Mouse (Mus musculus): ENCODE measurements around the gene Mpdu1. TPM values are rescaled to one million over a fixed set of nuclear protein-coding genes. Genes with fewer than 3 reads are reported as not detected.

The Mpdu1 gene
- polyA plus RNA-seq, 1 experiment from 2014 or later: 25.9 TPM

DNA sequence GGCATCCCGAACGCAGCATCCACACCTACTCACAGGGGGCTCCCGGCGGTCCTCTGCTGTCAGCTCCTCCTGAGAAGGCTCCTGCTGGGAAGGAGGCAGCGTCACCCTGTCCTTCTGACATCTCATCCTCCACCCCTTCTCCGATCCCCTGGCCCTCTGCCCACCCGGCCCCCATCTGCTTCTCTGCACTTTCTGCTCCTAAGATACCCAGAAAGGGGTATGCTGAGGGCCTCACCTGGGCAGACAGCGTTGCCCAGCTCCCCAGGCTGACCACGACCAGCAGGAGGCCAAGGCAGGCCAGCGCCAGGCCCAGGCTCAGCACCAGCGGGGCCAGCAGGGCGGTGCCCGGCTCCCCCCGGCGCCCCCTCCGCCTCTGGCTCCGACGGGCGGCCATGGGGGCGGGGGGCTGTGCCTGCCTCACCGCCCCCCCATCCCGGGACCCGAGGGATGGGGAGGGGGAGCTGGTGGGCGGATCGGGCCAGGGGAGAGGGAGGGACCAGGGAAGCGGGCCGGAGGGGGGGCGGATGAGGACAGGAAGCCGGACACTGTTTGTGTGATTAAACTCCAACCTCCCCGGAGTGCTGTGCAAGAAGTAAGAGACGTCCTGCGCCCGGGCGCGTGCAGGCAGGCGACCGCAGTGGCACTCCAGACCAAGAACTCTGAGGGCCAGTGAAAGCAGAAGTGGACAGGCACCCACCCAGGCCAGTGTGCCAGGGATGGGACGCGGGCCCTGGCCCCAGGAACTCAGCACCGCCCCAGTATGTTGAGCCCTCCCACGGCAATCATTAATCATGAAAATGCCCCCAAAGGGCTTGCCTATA lies 33.1 kb upstream of the Mpdu1 start, which contains the start of the genes Tnfsf12 and Tnfsfm13:
TSS of gene Tnfsf12 (minus strand) at position 489 of the 821 bp plus-strand sequence.
TSS of gene Tnfsfm13 (minus strand) at position 738 of the 821 bp plus-strand sequence.
- ATAC-seq (replicated peaks; ENCODE audit: insufficient number of reproducible peaks, low FRiP score, low TSS enrichment, low read depth): peak; percentile 74
- H3K4me1 ChIP-seq (ENCODE audit: control insufficient read depth, insufficient read depth, low read length): peaks cover 3% of the 10 kb centered on the region; the same call in 1 of the 2 replicates
- peak within 1 kb of the TSS; percentile 50 for H3K4me3 ChIP-seq (ENCODE audit: low read depth, low read length)
- H3K4me2 ChIP-seq (ENCODE audit: low read depth, low read length): peak within 1 kb of the TSS; percentile 96
- H3K9me3 ChIP-seq (replicated peaks; ENCODE audit: control insufficient read depth, low read length): no peaks in the 10 kb centered on the region
- H3K27ac ChIP-seq (replicated peaks; ENCODE audit: low read depth, low read length): 0 out of 2 replicates have a peak within 1 kb of the TSS, but pooled peaks have one; percentile 9
- H3K9ac ChIP-seq (replicated peaks; ENCODE audit: low read length): peak within 1 kb of the TSS; percentile 84
- no peaks in the 10 kb centered on the region for H3K27me3 ChIP-seq (ENCODE audit: control insufficient read depth, insufficient read depth, low read length)
- DNase-seq (ENCODE audit: low spot score): peak; percentile 65
- no peaks in the 10 kb centered on the region for H3K36me3 ChIP-seq (replicated peaks; ENCODE audit: control insufficient read depth, insufficient read depth, low read depth, low read length)
- WGBS: 1% methylated on average over 41 of the region's 41 CpGs

DNA sequence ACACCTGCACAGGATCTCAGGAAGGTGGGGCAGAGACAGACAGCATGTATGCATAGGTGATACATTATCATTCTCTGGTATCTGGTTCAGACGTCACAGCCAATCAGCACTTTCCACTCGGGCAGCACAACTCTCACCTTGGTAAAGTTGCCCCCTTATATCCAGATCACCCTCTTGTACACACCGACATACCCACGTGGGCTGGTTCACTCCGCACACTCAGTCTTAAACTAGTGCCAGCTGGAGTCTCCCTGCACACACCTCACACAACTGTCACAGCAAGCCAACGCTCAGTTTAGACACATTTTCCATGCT lies 32.6 kb upstream of the Mpdu1 start:
- Histone ChIP-seq H3K4me2 (ENCODE audit: low read depth, low read length) (peak overlapping the region; percentile 96; the same call in 1 of the 2 replicates), H3K27me3 (ENCODE audit: control insufficient read depth, insufficient read depth, low read length) (no peaks in the 10 kb centered on the region), H3K9me3 (replicated peaks; ENCODE audit: control insufficient read depth, low read length) (no peaks in the 10 kb centered on the region), H3K9ac (replicated peaks; ENCODE audit: low read length) (no peak overlapping the region; the same call in 1 of the 2 replicates), H3K4me3 (ENCODE audit: low read depth, low read length) (peak overlapping the region; percentile 50), H3K36me3 (replicated peaks; ENCODE audit: control insufficient read depth, insufficient read depth, low read depth, low read length) (no peaks in the 10 kb centered on the region), H3K27ac (replicated peaks; ENCODE audit: low read depth, low read length) (no peak overlapping the region), H3K4me1 (ENCODE audit: control insufficient read depth, insufficient read depth, low read length) (peaks cover 3% of the 10 kb centered on the region; the same call in 1 of the 2 replicates)
- no peak for ATAC-seq (replicated peaks; ENCODE audit: insufficient number of reproducible peaks, low FRiP score, low TSS enrichment, low read depth)
- WGBS: 26% methylated on average over 6 of the region's 6 CpGs
- DNase-seq (ENCODE audit: low spot score): no peak

DNA sequence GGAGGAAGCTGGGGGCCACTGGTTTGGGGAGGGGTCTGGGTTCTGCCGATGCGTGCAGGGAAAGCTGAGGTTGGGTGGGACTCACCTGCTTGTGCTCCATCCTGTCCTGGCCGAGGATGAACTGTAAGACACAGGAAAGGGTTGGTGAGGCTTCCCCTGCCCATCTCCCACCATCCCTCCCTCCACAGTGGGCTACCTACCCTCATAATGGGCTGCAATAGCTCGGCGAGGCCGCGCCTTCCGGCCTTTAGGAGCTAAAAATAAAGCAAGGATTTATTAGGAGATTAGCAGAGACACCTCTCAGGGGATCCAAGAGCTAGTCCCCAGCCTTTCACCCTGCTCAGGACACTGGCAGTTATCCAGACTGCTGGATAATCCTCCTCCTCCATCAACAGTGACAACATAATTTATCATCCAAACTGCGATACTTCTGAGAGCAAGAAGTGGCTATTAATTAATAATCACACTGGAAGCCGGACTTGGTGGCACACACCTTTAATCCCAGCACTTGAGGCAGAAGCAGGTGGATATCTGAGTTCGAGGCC lies 31.1 kb upstream of the Mpdu1 start:
- DNase-seq (ENCODE audit: low spot score) (no peak), ATAC-seq (replicated peaks; ENCODE audit: insufficient number of reproducible peaks, low FRiP score, low TSS enrichment, low read depth) (no peak)
- Histone ChIP-seq H3K27ac (replicated peaks; ENCODE audit: low read depth, low read length) (no peak overlapping the region), H3K4me1 (ENCODE audit: control insufficient read depth, insufficient read depth, low read length) (peaks cover 3% of the 10 kb centered on the region; the same call in 1 of the 2 replicates), H3K27me3 (ENCODE audit: control insufficient read depth, insufficient read depth, low read length) (no peaks in the 10 kb centered on the region), H3K36me3 (replicated peaks; ENCODE audit: control insufficient read depth, insufficient read depth, low read depth, low read length) (no peaks in the 10 kb centered on the region), H3K4me3 (ENCODE audit: low read depth, low read length) (no peak overlapping the region), H3K9me3 (replicated peaks; ENCODE audit: control insufficient read depth, low read length) (no peaks in the 10 kb centered on the region), H3K4me2 (ENCODE audit: low read depth, low read length) (no peak overlapping the region), H3K9ac (replicated peaks; ENCODE audit: low read length) (no peak overlapping the region)
- WGBS: 71% methylated on average over 11 of the region's 11 CpGs

DNA sequence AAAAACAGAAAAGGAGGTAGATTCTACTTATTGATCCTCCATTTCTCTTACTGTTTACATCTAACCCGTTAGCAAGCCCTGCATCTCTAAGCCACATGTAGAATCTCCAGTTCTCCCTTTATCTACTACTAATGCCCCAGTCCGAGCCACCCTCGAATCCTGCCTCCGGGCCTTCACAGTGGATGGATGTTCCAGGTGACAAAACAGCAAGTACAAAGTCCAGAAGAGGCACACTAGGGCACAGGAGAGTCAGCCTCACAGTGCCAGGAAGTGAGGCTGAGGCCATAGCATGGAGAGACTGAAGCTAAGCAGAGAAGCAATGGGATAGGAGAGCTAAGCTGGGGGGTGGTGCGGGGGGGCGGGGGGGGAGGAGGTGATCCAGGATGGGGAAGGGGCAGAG lies 30.4 kb upstream of the Mpdu1 start:
- 92% methylated on average over 6 of the region's 6 CpGs for WGBS
- no peak for DNase-seq (ENCODE audit: low spot score)
- no peaks in the 10 kb centered on the region for H3K36me3 ChIP-seq (replicated peaks; ENCODE audit: control insufficient read depth, insufficient read depth, low read depth, low read length)
- H3K4me3 ChIP-seq (ENCODE audit: low read depth, low read length): no peak overlapping the region
- no peaks in the 10 kb centered on the region for H3K27me3 ChIP-seq (ENCODE audit: control insufficient read depth, insufficient read depth, low read length)
- ATAC-seq (replicated peaks; ENCODE audit: insufficient number of reproducible peaks, low FRiP score, low TSS enrichment, low read depth): no peak
- no peak overlapping the region for H3K4me2 ChIP-seq (ENCODE audit: low read depth, low read length)
- H3K9ac ChIP-seq (replicated peaks; ENCODE audit: low read length): no peak overlapping the region
- H3K4me1 ChIP-seq (ENCODE audit: control insufficient read depth, insufficient read depth, low read length): peaks cover 3% of the 10 kb centered on the region; the same call in 1 of the 2 replicates
- no peak overlapping the region for H3K27ac ChIP-seq (replicated peaks; ENCODE audit: low read depth, low read length)
- no peaks in the 10 kb centered on the region for H3K9me3 ChIP-seq (replicated peaks; ENCODE audit: control insufficient read depth, low read length)

DNA sequence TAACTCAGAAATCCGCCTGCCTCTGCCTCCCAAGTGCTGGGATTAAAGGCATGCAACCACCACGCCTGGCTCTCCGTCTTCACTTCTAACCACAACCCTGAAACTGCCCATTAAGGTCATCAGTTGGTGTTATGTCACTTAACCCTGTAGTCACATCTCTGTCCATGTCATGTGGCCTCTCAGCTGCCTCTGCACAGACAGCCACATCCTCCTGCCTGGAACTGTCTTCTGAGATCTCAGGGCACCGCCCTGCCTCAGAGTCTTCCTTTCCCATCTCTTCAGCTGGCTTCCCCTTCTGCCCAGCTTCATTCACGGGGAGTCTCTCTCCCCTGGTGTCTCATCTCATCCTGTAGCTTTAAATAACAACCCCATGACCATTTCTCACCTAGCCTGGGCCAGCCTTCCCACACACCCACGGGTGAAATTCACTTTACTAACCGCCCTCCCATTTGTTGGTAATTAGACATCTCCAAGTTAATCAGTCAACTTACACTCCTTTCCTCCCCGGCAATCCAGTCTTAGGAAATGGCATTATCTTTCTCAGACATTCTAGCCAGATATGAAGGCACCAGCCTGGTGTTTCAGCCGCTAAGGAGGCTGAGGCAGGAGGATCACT lies 29.9 kb upstream of the Mpdu1 start:
- ATAC-seq (replicated peaks; ENCODE audit: insufficient number of reproducible peaks, low FRiP score, low TSS enrichment, low read depth): no peak
- no peaks in the 10 kb centered on the region for H3K36me3 ChIP-seq (replicated peaks; ENCODE audit: control insufficient read depth, insufficient read depth, low read depth, low read length)
- H3K4me1 ChIP-seq (ENCODE audit: control insufficient read depth, insufficient read depth, low read length): peaks cover 3% of the 10 kb centered on the region; the same call in 1 of the 2 replicates
- no peak overlapping the region for H3K4me3 ChIP-seq (ENCODE audit: low read depth, low read length)
- no peak overlapping the region for H3K4me2 ChIP-seq (ENCODE audit: low read depth, low read length)
- H3K9me3 ChIP-seq (replicated peaks; ENCODE audit: control insufficient read depth, low read length): no peaks in the 10 kb centered on the region
- no peak for DNase-seq (ENCODE audit: low spot score)
- H3K9ac ChIP-seq (replicated peaks; ENCODE audit: low read length): no peak overlapping the region
- no peak overlapping the region for H3K27ac ChIP-seq (replicated peaks; ENCODE audit: low read depth, low read length)
- WGBS: 78% methylated on average over 9 of the region's 9 CpGs
- no peaks in the 10 kb centered on the region for H3K27me3 ChIP-seq (ENCODE audit: control insufficient read depth, insufficient read depth, low read length)

DNA sequence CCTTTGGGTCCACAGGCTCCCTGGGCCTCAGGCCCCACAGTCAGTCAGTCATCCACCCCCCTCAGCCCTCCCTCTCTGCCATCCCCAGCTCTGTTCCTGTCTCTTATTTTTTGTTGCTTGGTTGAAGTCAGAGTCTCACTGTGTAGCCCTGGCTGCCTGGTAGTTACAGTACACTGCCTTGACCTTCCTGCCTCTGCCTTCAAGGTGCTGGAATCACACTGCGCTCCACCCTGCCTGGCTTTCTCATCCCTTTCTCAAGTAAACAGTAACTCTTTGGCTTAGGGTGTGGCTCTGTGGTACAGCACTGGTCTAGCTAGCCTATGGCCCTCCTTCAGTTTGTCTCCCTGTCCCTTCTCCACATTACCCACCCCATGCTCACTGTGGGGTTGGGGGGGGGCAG lies 27.4 kb upstream of the Mpdu1 start:
- Histone ChIP-seq H3K9me3 (replicated peaks; ENCODE audit: control insufficient read depth, low read length) (no peaks in the 10 kb centered on the region), H3K9ac (replicated peaks; ENCODE audit: low read length) (no peak overlapping the region), H3K4me3 (ENCODE audit: low read depth, low read length) (no peak overlapping the region), H3K27me3 (ENCODE audit: control insufficient read depth, insufficient read depth, low read length) (no peaks in the 10 kb centered on the region), H3K36me3 (replicated peaks; ENCODE audit: control insufficient read depth, insufficient read depth, low read depth, low read length) (no peaks in the 10 kb centered on the region), H3K4me1 (ENCODE audit: control insufficient read depth, insufficient read depth, low read length) (no peaks in the 10 kb centered on the region), H3K4me2 (ENCODE audit: low read depth, low read length) (no peak overlapping the region), H3K27ac (replicated peaks; ENCODE audit: low read depth, low read length) (no peak overlapping the region)
- WGBS: 88% methylated on average over 1 of the region's 1 CpGs
- ATAC-seq (replicated peaks; ENCODE audit: insufficient number of reproducible peaks, low FRiP score, low TSS enrichment, low read depth): 0 out of 2 replicates have a peak, but pooled peaks have one; percentile 12
- no peak for DNase-seq (ENCODE audit: low spot score)

DNA sequence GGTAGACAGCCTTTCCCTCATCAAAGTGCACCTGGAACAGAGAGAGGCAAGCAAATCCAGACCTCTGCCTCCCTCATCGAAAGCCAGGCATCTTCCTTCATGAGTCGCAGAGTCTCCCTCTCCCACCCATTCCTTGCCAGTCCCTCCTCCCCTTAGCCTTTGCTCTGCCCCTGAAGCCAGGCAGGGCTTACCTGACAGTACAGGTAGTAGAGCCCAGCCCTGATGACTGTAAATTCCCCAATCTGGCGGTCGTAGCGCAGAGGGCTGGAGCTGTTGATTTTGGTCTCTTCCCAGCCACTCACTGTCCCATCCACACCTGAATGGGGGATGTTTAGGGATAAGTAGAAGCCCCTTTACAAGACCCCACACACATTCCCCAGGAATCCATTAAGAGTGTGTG lies 24.6 kb upstream of the Mpdu1 start:
- no peaks in the 10 kb centered on the region for H3K27me3 ChIP-seq (ENCODE audit: control insufficient read depth, insufficient read depth, low read length)
- ATAC-seq (replicated peaks; ENCODE audit: insufficient number of reproducible peaks, low FRiP score, low TSS enrichment, low read depth): no peak
- peak overlapping the region; percentile 14; the same call in 1 of the 2 replicates for H3K9ac ChIP-seq (replicated peaks; ENCODE audit: low read length)
- 55% methylated on average over 5 of the region's 5 CpGs for WGBS
- no peaks in the 10 kb centered on the region for H3K36me3 ChIP-seq (replicated peaks; ENCODE audit: control insufficient read depth, insufficient read depth, low read depth, low read length)
- no peak overlapping the region for H3K27ac ChIP-seq (replicated peaks; ENCODE audit: low read depth, low read length)
- H3K4me2 ChIP-seq (ENCODE audit: low read depth, low read length): no peak overlapping the region
- no peaks in the 10 kb centered on the region for H3K9me3 ChIP-seq (replicated peaks; ENCODE audit: control insufficient read depth, low read length)
- no peak for DNase-seq (ENCODE audit: low spot score)
- no peak overlapping the region for H3K4me3 ChIP-seq (ENCODE audit: low read depth, low read length)
- no peaks in the 10 kb centered on the region for H3K4me1 ChIP-seq (ENCODE audit: control insufficient read depth, insufficient read depth, low read length)

DNA sequence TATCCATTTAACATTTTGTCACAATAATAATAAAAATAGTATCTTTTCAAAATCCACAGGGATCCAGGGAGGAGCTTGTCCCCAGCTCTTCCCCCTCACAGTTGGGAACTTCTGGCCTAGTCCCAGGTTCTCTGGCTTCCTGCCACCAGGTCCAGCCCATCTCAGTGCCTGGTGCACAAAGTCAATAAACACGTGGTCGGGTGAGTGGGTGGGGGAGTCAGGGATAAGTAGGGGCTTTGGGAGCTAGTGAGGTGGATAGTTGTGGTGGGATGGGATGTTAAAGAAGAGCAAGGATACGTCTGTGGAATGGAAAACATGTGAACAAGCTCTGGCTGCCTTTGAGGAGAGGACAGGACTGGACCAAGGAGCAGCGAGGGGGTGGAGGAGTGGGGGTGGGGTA lies 23.9 kb upstream of the Mpdu1 start:
- no peaks in the 10 kb centered on the region for H3K36me3 ChIP-seq (replicated peaks; ENCODE audit: control insufficient read depth, insufficient read depth, low read depth, low read length)
- no peak overlapping the region for H3K4me3 ChIP-seq (ENCODE audit: low read depth, low read length)
- DNase-seq (ENCODE audit: low spot score) (no peak), ATAC-seq (replicated peaks; ENCODE audit: insufficient number of reproducible peaks, low FRiP score, low TSS enrichment, low read depth) (no peak)
- no peaks in the 10 kb centered on the region for H3K27me3 ChIP-seq (ENCODE audit: control insufficient read depth, insufficient read depth, low read length)
- H3K27ac ChIP-seq (replicated peaks; ENCODE audit: low read depth, low read length): no peak overlapping the region
- no peaks in the 10 kb centered on the region for H3K9me3 ChIP-seq (replicated peaks; ENCODE audit: control insufficient read depth, low read length)
- no peak overlapping the region for H3K9ac ChIP-seq (replicated peaks; ENCODE audit: low read length)
- no peak overlapping the region for H3K4me2 ChIP-seq (ENCODE audit: low read depth, low read length)
- 18% methylated on average over 4 of the region's 4 CpGs for WGBS
- H3K4me1 ChIP-seq (ENCODE audit: control insufficient read depth, insufficient read depth, low read length): no peaks in the 10 kb centered on the region

Data from embryonic facial prominence, embryonic 11.5 days (tissue).